Mouse (Mus musculus): Measurements from ENCODE around the gene Stk40.
"Not testable (repeated sequence)": the region's sequence is repeated elsewhere in the genome, so short reads cannot be mapped to it uniquely, and the experiment has no call there.

Stk40 gene

GRCm38 (mm10) chr4:126159455-126159854, 55.7 kb downstream of the Stk40 start:
- DNase-seq: no peak

- DNase-seq: no peak
Measured at GRCm38 (mm10) chr4:126160981-126161380, 57.2 kb downstream of the Stk40 start.

- no peak for DNase-seq
Measured at GRCm38 (mm10) chr4:126161456-126161855, 57.7 kb downstream of the Stk40 start.

- DNase-seq: no peak
Measured at GRCm38 (mm10) chr4:126161986-126162385, 58.2 kb downstream of the Stk40 start.

GRCm38 (mm10) chr4:126162544-126163066, 58.8 kb downstream of the Stk40 start:
- peak; percentile 90 for DNase-seq

GRCm38 (mm10) chr4:126163067-126163659, 59.4 kb downstream of the Stk40 start, which contains the start of gene Sh3d21:
Gene Sh3d21 (minus strand): TSS chr4:126163491.
- no peak for DNase-seq

GRCm38 (mm10) chr4:126163685-126164084, 59.9 kb downstream of the Stk40 start:
- no peak for DNase-seq

GRCm38 (mm10) chr4:126165092-126165491, 61.3 kb downstream of the Stk40 start:
- DNase-seq: not testable (repeated sequence)

GRCm38 (mm10) chr4:126166084-126166483, 62.3 kb downstream of the Stk40 start:
- DNase-seq: no peak

- DNase-seq: no peak
Measured at GRCm38 (mm10) chr4:126168851-126169250, 65.1 kb downstream of the Stk40 start.

- not testable (repeated sequence) for DNase-seq
Measured at GRCm38 (mm10) chr4:126170737-126171136, 67.0 kb downstream of the Stk40 start.

- no peak for DNase-seq
Measured at GRCm38 (mm10) chr4:126173800-126174199, 70.0 kb downstream of the Stk40 start.

GRCm38 (mm10) chr4:126175980-126176379, 72.2 kb downstream of the Stk40 start:
- not testable (repeated sequence) for DNase-seq

GRCm38 (mm10) chr4:126181170-126181957, 77.6 kb downstream of the Stk40 start:
- peak; percentile 64 for DNase-seq

GRCm38 (mm10) chr4:126183034-126183433, 79.3 kb downstream of the Stk40 start:
- DNase-seq: no peak

- no peak for DNase-seq
Measured at GRCm38 (mm10) chr4:126187096-126187495, 83.3 kb downstream of the Stk40 start.
